Mouse (Mus musculus): ENCODE measurements around the gene Tfpt. TPM values are rescaled to one million over a fixed set of nuclear protein-coding genes. Genes with fewer than 3 reads are reported as not detected.
"Not testable (repeated sequence)": the region's sequence is repeated elsewhere in the genome, so short reads cannot be mapped to it uniquely, and the experiment has no call there.

The Tfpt gene
- total RNA-seq, 2 experiments from 2014 or later, result 36.0 to 40.5 TPM

- DNase-seq (ENCODE audit: extremely low spot score in 1 of 2, low spot score in 1 of 2), result no peak
Measured at GRCm38 (mm10) chr7:3578952-3579546, 50.7 kb downstream of the Tfpt start.

- DNase-seq (ENCODE audit: extremely low spot score in 1 of 2, low spot score in 1 of 2), result no peak
Measured at GRCm38 (mm10) chr7:3578196-3578595, 51.5 kb downstream of the Tfpt start.

GRCm38 (mm10) chr7:3576354-3577124, 53.2 kb downstream of the Tfpt start:
- no peak for DNase-seq (ENCODE audit: extremely low spot score in 1 of 2, low spot score in 1 of 2)

- peak; percentile 14 to 33 for DNase-seq (ENCODE audit: extremely low spot score in 1 of 2, low spot score in 1 of 2)
Measured at GRCm38 (mm10) chr7:3574216-3574615, 55.5 kb downstream of the Tfpt start.

- DNase-seq (ENCODE audit: extremely low spot score in 1 of 2, low spot score in 1 of 2), result no peak
Measured at GRCm38 (mm10) chr7:3571847-3572246, 57.9 kb downstream of the Tfpt start.

GRCm38 (mm10) chr7:3570580-3570979, 59.1 kb downstream of the Tfpt start:
- DNase-seq (ENCODE audit: extremely low spot score in 1 of 2, low spot score in 1 of 2), result not testable (repeated sequence)

Small RNA genes lying within 50 kb of the gene (microRNA-seq; reads per million reads assigned to microRNA genes)
- gene Gm25100 (0 reads per million in 2 experiments), gene Mir3572 (5.2 to 7.5 reads per million in 2 experiments)

Other genes starting within 250 kb of the Tfpt start
- 100 to 1,000 TPM; 380 to 428 TPM for gene Cacng8, start 239.2 kb downstream of the Tfpt start, total RNA-seq (2021)
- 1 to 10 TPM; 1.3 to 2.2 TPM for gene Cacng6, start 205.7 kb downstream of the Tfpt start, total RNA-seq (2021)
- not detected for gene Tarm1, start 127.3 kb downstream of the Tfpt start, total RNA-seq (2021)
- gene Oscar, start 13.8 kb downstream of the Tfpt start, total RNA-seq (2021), result under 1 TPM; 0.54 to 0.99 TPM
- 100 to 1,000 TPM; 576 to 686 TPM for gene Ndufa3, start 12.6 kb downstream of the Tfpt start, total RNA-seq (2021)
- gene Prpf31, start 56 bp upstream of the Tfpt start, total RNA-seq (2021), result 10 to 100 TPM; 51.7 to 54.2 TPM
- 10 to 100 TPM; 49.7 to 61.3 TPM for gene Cnot3, start 15.3 kb upstream of the Tfpt start, total RNA-seq (2021)
- gene Leng1, start 35.9 kb upstream of the Tfpt start, total RNA-seq (2021), result 1 to 10 TPM; 5.3 to 5.5 TPM
- gene Tmc4, start 47.6 kb upstream of the Tfpt start, total RNA-seq (2021), result 1 to 10 TPM; 4.6 to 8.1 TPM
- 10 to 100 TPM; 75.7 to 87.8 TPM for gene Tsen34, start 62.9 kb upstream of the Tfpt start, total RNA-seq (2021)
- 100 to 1,000 TPM; 133 to 153 TPM for gene Mboat7, start 63.6 kb upstream of the Tfpt start, total RNA-seq (2021)
- gene Rps9, start 74.1 kb upstream of the Tfpt start, total RNA-seq (2021), result 100 to 1,000 TPM; 367 to 434 TPM
- gene Pirb, start 90.5 kb upstream of the Tfpt start, total RNA-seq (2021), result under 1 TPM in 1 of 2 experiments, not detected in 1; 0.12 TPM
- not detected for gene Gm15448, start 195.8 kb upstream of the Tfpt start, total RNA-seq (2021)
- not detected for gene Pira2, start 215.1 kb upstream of the Tfpt start, total RNA-seq (2021)

Data from layer of hippocampus, postnatal 25 days (tissue).